Mouse (Mus musculus) ES-E14 (cell line): ENCODE measurements at regions not wholly inside any gene's neighbourhood (a gene's known extent, or its start where the extent isn't known, plus 50 kb on each side); places are given as distances from the start of the nearest gene placed in this dataset.

ENCODE experiments used
- DNase-seq: peaks from one replicate; pipeline ENCODE4 v3.0.0-alpha.2; 2013; ENCODE audit warnings: low read depth, low spot score
- H3K27ac ChIP-seq: 2 replicates; pipeline ENCODE4 v1.5.1; 2012; ENCODE audit warnings: low read depth, mild to moderate bottlenecking, low read length, moderate library complexity, mixed read lengths; ENCODE audit not compliant: poor library complexity, insufficient read depth, severe bottlenecking
- H3K36me3 ChIP-seq: 2 replicates; pipeline ENCODE4 v1.6.1; 2012; ENCODE audit warnings: mild to moderate bottlenecking, low read length, moderate library complexity, mixed read lengths; ENCODE audit not compliant: control insufficient read depth, poor library complexity, insufficient read depth, severe bottlenecking
- H3K4me1 ChIP-seq, 2 experiments: fragments of 150-350 bp in 1 of 2; sonication (generic) in 1 of 2; 2 replicates each; pipeline ENCODE4 v1.6.1; 2012; ENCODE audit warnings: low read length in 2 of 2, mild to moderate bottlenecking in 1 of 2, mixed read lengths in 1 of 2; ENCODE audit not compliant: control insufficient read depth in 2 of 2, insufficient read depth in 2 of 2, poor library complexity in 1 of 2
- H3K4me3 ChIP-seq, 2 experiments: fragments of 150-350 bp in 1 of 2; sonication (generic) in 1 of 2; 2 replicates each; pipeline ENCODE4 v1.5.1; 2012; ENCODE audit warnings: low read length in 2 of 2, low read depth in 1 of 2, mild to moderate bottlenecking in 1 of 2, mixed read lengths in 1 of 2; ENCODE audit not compliant: insufficient read depth in 1 of 2, poor library complexity in 1 of 2, severe bottlenecking in 1 of 2
- H3K9ac ChIP-seq: 2 replicates; pipeline ENCODE4 v1.6.1; 2012; ENCODE audit warnings: low read depth, mild to moderate bottlenecking, low read length, mixed read lengths; ENCODE audit not compliant: poor library complexity, insufficient read depth, severe bottlenecking
- H3K9me3 ChIP-seq: fragments of 150-350 bp; sonication (generic); 2 replicates; pipeline ENCODE4 v1.6.1; 2012; ENCODE audit warnings: low read depth, mild to moderate bottlenecking, low read length; ENCODE audit not compliant: control insufficient read depth, insufficient read depth
- CHD2 ChIP-seq: IDR thresholded peaks from 2 replicates; pipeline ENCODE4 v1.6.1; 2014; ENCODE audit warnings: mild to moderate bottlenecking, low read depth, low read length, inconsistent platforms
- HCFC1 ChIP-seq: IDR thresholded peaks from 2 replicates; pipeline ENCODE4 v1.6.1; 2012; ENCODE audit warnings: low read length, inconsistent platforms, borderline replicate concordance; ENCODE audit not compliant: insufficient read depth
- MAFK ChIP-seq: IDR thresholded peaks from 2 replicates; pipeline ENCODE4 v1.6.1; 2014; ENCODE audit warnings: mild to moderate bottlenecking, low read depth, low read length, inconsistent platforms; ENCODE audit not compliant: insufficient read depth
- ZC3H11A ChIP-seq: IDR thresholded peaks from 2 replicates; pipeline ENCODE4 v1.6.1; 2012; ENCODE audit warnings: low read depth, mild to moderate bottlenecking, inconsistent platforms, low read length, borderline replicate concordance
- ZNF384 ChIP-seq: IDR thresholded peaks from 2 replicates; pipeline ENCODE4 v1.6.1; 2012; ENCODE audit warnings: low read depth, low read length, inconsistent platforms
- in situ Hi-C, 2 experiments: fragments of 600-800 bp; cut with MboI; formaldehyde crosslinking; loops; one replicate each; pipeline ENCODE4 v1.15.1; 2025; ENCODE audit warnings: low sequenced_read_pairs in 2 of 2, inconsistent platforms in 1 of 2; ENCODE audit not compliant: unreplicated experiment in 2 of 2

GRCm38 (mm10) chr1:161321675-161322074, 70.7 kb upstream of the Prdx6 start:
- TF ChIP-seq ZNF384 (no peak), HCFC1 (no peak), CHD2 (no peak), ZC3H11A (no peak), MAFK (no peak)
- in situ Hi-C loops, result no loop called here
- Histone ChIP-seq H3K27ac (no peak overlapping the region), H3K9ac (no peak overlapping the region), H3K36me3 (no peaks in the 10 kb centered on the region), H3K4me1 (no peaks in the 10 kb centered on the region), H3K4me3 (no peak overlapping the region), H3K9me3 (no peaks in the 10 kb centered on the region)
- no peak for DNase-seq

- no peak for DNase-seq
- H3K9ac ChIP-seq, result no peak overlapping the region
- TF ChIP-seq ZNF384, result no peak
- no peak for TF ChIP-seq ZC3H11A
- no peak for TF ChIP-seq MAFK
- no peak for TF ChIP-seq CHD2
- TF ChIP-seq HCFC1, result no peak
- H3K36me3 ChIP-seq, result no peaks in the 10 kb centered on the region
- H3K27ac ChIP-seq, result no peak overlapping the region
- H3K9me3 ChIP-seq, result no peaks in the 10 kb centered on the region
- no peak overlapping the region for H3K4me3 ChIP-seq
- no peaks in the 10 kb centered on the region for H3K4me1 ChIP-seq
- in situ Hi-C loops, result no loop called here
These were observed 66.0 kb upstream of the Tnfsf4 start for GRCm38 (mm10) chr1:161329218-161329617.

GRCm38 (mm10) chr1:161333151-161333550, 62.1 kb upstream of the Tnfsf4 start:
- H3K27ac ChIP-seq, result no peak overlapping the region
- TF ChIP-seq ZC3H11A (no peak), CHD2 (no peak), MAFK (no peak), ZNF384 (no peak), HCFC1 (no peak)
- no peak for DNase-seq

GRCm38 (mm10) chr1:161345111-161345510, 50.1 kb upstream of the Tnfsf4 start:
- Histone ChIP-seq H3K4me1 (no peaks in the 10 kb centered on the region), H3K27ac (no peak overlapping the region), H3K9me3 (no peaks in the 10 kb centered on the region), H3K4me3 (no peak overlapping the region), H3K36me3 (no peaks in the 10 kb centered on the region), H3K9ac (no peak overlapping the region)
- DNase-seq, result no peak
- in situ Hi-C loops, result no loop called here
- TF ChIP-seq HCFC1, result no peak
- no peak for TF ChIP-seq MAFK
- TF ChIP-seq ZNF384, result no peak
- no peak for TF ChIP-seq CHD2
- TF ChIP-seq ZC3H11A, result no peak

More at GRCm38 (mm10) chr1:161333151-161333550, 62.1 kb upstream of the Tnfsf4 start:
- in situ Hi-C loops, result no loop called here
- H3K9me3 ChIP-seq, result no peaks in the 10 kb centered on the region
- H3K36me3 ChIP-seq, result no peaks in the 10 kb centered on the region
- no peak overlapping the region for H3K4me3 ChIP-seq
- H3K4me1 ChIP-seq, result no peaks in the 10 kb centered on the region
- no peak overlapping the region for H3K9ac ChIP-seq
